Mouse (Mus musculus): Measurements from ENCODE around the gene Scn9a. TPM values are rescaled to one million over a fixed set of nuclear protein-coding genes. Genes with fewer than 3 reads are reported as not detected.

Scn9a gene
- polyA plus RNA-seq, 1 experiment from 2014 or later = 0.19 TPM

Other genes starting within 250 kb of the Scn9a start
- 0.05 and 0.33 TPM in 2 replicates for gene Scn1a, start 194.1 kb downstream of the Scn9a start, polyA plus RNA-seq (2015; fragmentation: Nextera tagmentation; extraction: Ambion mirVana)
- gene Scn7a, start 150.0 kb upstream of the Scn9a start, polyA plus RNA-seq (2015; fragmentation: Nextera tagmentation; extraction: Ambion mirVana) = 58.9 and 59.3 TPM in 2 replicates

Data from lung, embryonic 16.5 days (tissue).